Mouse (Mus musculus): ENCODE results near the gene Cldn24.

GRCm38 (mm10) chr8:47859259-47859658 is 37.3 kb downstream of the Cldn24 start:
- TF ChIP-seq CTCF (IDR thresholded peaks at IDR 0.05; ENCODE audit: borderline replicate concordance, extremely low read depth, insufficient read depth, insufficient read length) (no peak), POLR2A (IDR thresholded peaks at IDR 0.05; ENCODE audit: borderline replicate concordance, extremely low read depth, insufficient read depth, insufficient read length, poor library complexity, severe bottlenecking) (no peak)

Data from brain, embryonic 14.5 days (tissue).